Mouse (Mus musculus) kidney, adult 2 months (tissue): ENCODE data around the gene Ublcp1.

Source experiments
- CTCF ChIP-seq: fragments of 200-500 bp; conservative IDR thresholded peaks from 2 replicates; pipeline ENCODE4 v1.5.1; 2011; ENCODE audit warnings: low read depth, mild to moderate bottlenecking, control low read depth, low read length, moderate library complexity, mixed read lengths; ENCODE audit not compliant: insufficient read depth, insufficient read length
- POLR2A ChIP-seq: fragments of 200-500 bp; IDR thresholded peaks from one replicate; pipeline ENCODE4 v1.6.1; 2011; ENCODE audit warnings: low read depth, low read length, control low read depth

- TF ChIP-seq CTCF (no peak), POLR2A (no peak)
These were observed 32.6 kb upstream of the Ublcp1 start for GRCm38 (mm10) chr11:44502931-44503330.
